Mouse (Mus musculus) kidney, postnatal 0 days (tissue): ENCODE results near the gene Fam222a. TPM values are rescaled to one million over a fixed set of nuclear protein-coding genes. Genes with fewer than 3 reads are reported as not detected.

Experiments used
- ATAC-seq: fragments of 200-750 bp; cut with Nextera tagmentation; replicated peaks from 2 replicates; pipeline ENCODE4 v1.8.0; 2017; ENCODE audit warnings: low read depth, moderate number of reproducible peaks, moderate TSS enrichment, moderate library complexity; ENCODE audit not compliant: low FRiP score
- DNase-seq: peaks from one replicate; pipeline ENCODE4 v3.0.0-alpha.2; 2016; ENCODE audit warnings: low spot score
- H3K27ac ChIP-seq: fragments of 300-500 bp; sonication (generic); 2 replicates; pipeline ENCODE4 v1.5.1; 2014; ENCODE audit warnings: mild to moderate bottlenecking
- H3K27me3 ChIP-seq: fragments of 300-500 bp; sonication (generic); 2 replicates; pipeline ENCODE4 v1.6.1; 2014; ENCODE audit warnings: low read length, mixed read lengths; ENCODE audit not compliant: insufficient read depth
- H3K36me3 ChIP-seq: fragments of 300-500 bp; sonication (generic); 2 replicates; pipeline ENCODE4 v1.6.1; 2014; ENCODE audit warnings: low read length, mixed read lengths; ENCODE audit not compliant: insufficient read depth
- H3K4me1 ChIP-seq: fragments of 300-500 bp; sonication (generic); replicated peaks from 2 replicates; pipeline ENCODE4 v1.6.1; 2014; ENCODE audit warnings: antibody characterized with exemption, low read length, mixed read lengths; ENCODE audit not compliant: insufficient read depth
- H3K4me2 ChIP-seq: fragments of 300-500 bp; sonication (generic); 2 replicates; pipeline ENCODE4 v1.6.1; 2014; ENCODE audit warnings: mild to moderate bottlenecking, low read length, moderate library complexity, mixed read lengths
- H3K4me3 ChIP-seq: fragments of 300-500 bp; sonication (generic); replicated peaks from 2 replicates; pipeline ENCODE4 v1.5.1; 2014; ENCODE audit warnings: low read depth, low read length
- H3K9ac ChIP-seq: fragments of 300-500 bp; sonication (generic); 2 replicates; pipeline ENCODE4 v1.6.1; 2014; ENCODE audit warnings: low read depth, low read length
- H3K9me3 ChIP-seq: fragments of 300-500 bp; sonication (generic); replicated peaks from 2 replicates; pipeline ENCODE4 v1.6.1; 2016; ENCODE audit warnings: low read length, inconsistent platforms, mixed read lengths
- CTCF ChIP-seq: IDR thresholded peaks from 2 replicates; pipeline ENCODE4 v1.5.1; 2016; ENCODE audit warnings: antibody characterized with exemption, low read depth, mild to moderate bottlenecking, moderate library complexity
- WGBS: fragments of 180-500 bp; shearing (Covaris S2); extraction: QIAGEN DNeasy Blood & Tissue Kit; methylation state at CpG from one replicate; pipeline ENCODE4 v1.1.7; 2014; 5-methylcytosine and 5-hydroxymethylcytosine counted together
- polyA plus RNA-seq: library from polyadenylated mRNA; unstranded; fragments of >200 nt; fragmentation: Nextera tagmentation; extraction: Ambion mirVana; gene quantifications from 2 replicates; pipeline ENCODE4 v1.2.1, GENCODE M21; 2015

Gene Fam222a
- polyA plus RNA-seq, 1 experiment from 2014 or later = 5.8 TPM

- H3K36me3 ChIP-seq = no peaks in the 10 kb centered on the region
- no peaks in the 10 kb centered on the region; the same call in 1 of the 2 replicates for H3K4me1 ChIP-seq
- no peaks in the 10 kb centered on the region for H3K27me3 ChIP-seq
- DNase-seq (peak; percentile 92), ATAC-seq (peak; percentile 83)
- no peak overlapping the region for H3K4me3 ChIP-seq
- H3K4me2 ChIP-seq = peak overlapping the region; percentile 27
- H3K27ac ChIP-seq = no peak overlapping the region
- H3K9ac ChIP-seq = no peak overlapping the region
- no peaks in the 10 kb centered on the region for H3K9me3 ChIP-seq
- 14% methylated on average over 22 of the region's 22 CpGs for WGBS
- peak; percentile 99 for TF ChIP-seq CTCF
Measured at GRCm38 (mm10) chr5:114638769-114639644, 71.2 kb downstream of the Fam222a start.

- Histone ChIP-seq H3K27me3 (no peaks in the 10 kb centered on the region), H3K27ac (no peak overlapping the region), H3K36me3 (no peaks in the 10 kb centered on the region), H3K4me2 (peak overlapping the region; percentile 27), H3K9ac (no peak overlapping the region), H3K4me3 (no peak overlapping the region), H3K9me3 (no peaks in the 10 kb centered on the region), H3K4me1 (no peaks in the 10 kb centered on the region; the same call in 1 of the 2 replicates)
- TF ChIP-seq CTCF = no peak
- ATAC-seq = no peak
- DNase-seq = no peak
- 18% methylated on average over 7 of the region's 7 CpGs for WGBS
Measured at GRCm38 (mm10) chr5:114639645-114639957, 71.8 kb downstream of the Fam222a start.

GRCm38 (mm10) chr5:114640809-114641208 lies 73.0 kb downstream of the Fam222a start:
- Histone ChIP-seq H3K4me1 (no peaks in the 10 kb centered on the region; the same call in 1 of the 2 replicates), H3K27me3 (no peaks in the 10 kb centered on the region), H3K36me3 (no peaks in the 10 kb centered on the region), H3K9me3 (no peaks in the 10 kb centered on the region), H3K4me3 (no peak overlapping the region), H3K4me2 (no peak overlapping the region), H3K9ac (no peak overlapping the region), H3K27ac (no peak overlapping the region)
- no peak for TF ChIP-seq CTCF
- WGBS = 77% methylated on average over 10 of the region's 10 CpGs
- DNase-seq = no peak
- ATAC-seq = no peak

GRCm38 (mm10) chr5:114644918-114645317 lies 77.1 kb downstream of the Fam222a start:
- Histone ChIP-seq H3K9ac (no peak overlapping the region), H3K4me2 (no peak overlapping the region), H3K27me3 (no peaks in the 10 kb centered on the region), H3K27ac (no peak overlapping the region), H3K4me3 (no peak overlapping the region), H3K36me3 (no peaks in the 10 kb centered on the region), H3K4me1 (peaks cover 11% of the 10 kb centered on the region), H3K9me3 (no peaks in the 10 kb centered on the region)
- no peak for TF ChIP-seq CTCF
- 43% methylated on average over 6 of the region's 6 CpGs for WGBS
- ATAC-seq = no peak
- DNase-seq = no peak

GRCm38 (mm10) chr5:114645916-114646315 lies 78.1 kb downstream of the Fam222a start:
- TF ChIP-seq CTCF = no peak
- no peaks in the 10 kb centered on the region for H3K27me3 ChIP-seq
- no peak overlapping the region for H3K4me3 ChIP-seq
- 90% methylated on average over 5 of the region's 5 CpGs for WGBS
- H3K4me1 ChIP-seq = peaks cover 17% of the 10 kb centered on the region
- H3K9me3 ChIP-seq = no peaks in the 10 kb centered on the region
- no peak for DNase-seq
- H3K27ac ChIP-seq = no peak overlapping the region
- no peak overlapping the region for H3K4me2 ChIP-seq
- ATAC-seq = no peak
- no peaks in the 10 kb centered on the region for H3K36me3 ChIP-seq
- H3K9ac ChIP-seq = no peak overlapping the region

GRCm38 (mm10) chr5:114647211-114647974 lies 79.6 kb downstream of the Fam222a start:
- no peaks in the 10 kb centered on the region for H3K27me3 ChIP-seq
- H3K9ac ChIP-seq = 0 out of 2 replicates have a peak overlapping the region, but pooled peaks have one; percentile 18
- ATAC-seq (peak; percentile 74), DNase-seq (peak; percentile 76)
- H3K4me3 ChIP-seq = peak overlapping the region; percentile 17; the same call in 1 of the 2 replicates
- peak overlapping the region; percentile 54 for H3K4me2 ChIP-seq
- WGBS = 2% methylated on average over 27 of the region's 27 CpGs
- peaks cover 25% of the 10 kb centered on the region for H3K4me1 ChIP-seq
- TF ChIP-seq CTCF = no peak
- no peaks in the 10 kb centered on the region for H3K9me3 ChIP-seq
- H3K36me3 ChIP-seq = no peaks in the 10 kb centered on the region
- H3K27ac ChIP-seq = peak overlapping the region; percentile 57
